ENCODE assay signal across 8 mouse cellular contexts in the genomic region with DNA sequence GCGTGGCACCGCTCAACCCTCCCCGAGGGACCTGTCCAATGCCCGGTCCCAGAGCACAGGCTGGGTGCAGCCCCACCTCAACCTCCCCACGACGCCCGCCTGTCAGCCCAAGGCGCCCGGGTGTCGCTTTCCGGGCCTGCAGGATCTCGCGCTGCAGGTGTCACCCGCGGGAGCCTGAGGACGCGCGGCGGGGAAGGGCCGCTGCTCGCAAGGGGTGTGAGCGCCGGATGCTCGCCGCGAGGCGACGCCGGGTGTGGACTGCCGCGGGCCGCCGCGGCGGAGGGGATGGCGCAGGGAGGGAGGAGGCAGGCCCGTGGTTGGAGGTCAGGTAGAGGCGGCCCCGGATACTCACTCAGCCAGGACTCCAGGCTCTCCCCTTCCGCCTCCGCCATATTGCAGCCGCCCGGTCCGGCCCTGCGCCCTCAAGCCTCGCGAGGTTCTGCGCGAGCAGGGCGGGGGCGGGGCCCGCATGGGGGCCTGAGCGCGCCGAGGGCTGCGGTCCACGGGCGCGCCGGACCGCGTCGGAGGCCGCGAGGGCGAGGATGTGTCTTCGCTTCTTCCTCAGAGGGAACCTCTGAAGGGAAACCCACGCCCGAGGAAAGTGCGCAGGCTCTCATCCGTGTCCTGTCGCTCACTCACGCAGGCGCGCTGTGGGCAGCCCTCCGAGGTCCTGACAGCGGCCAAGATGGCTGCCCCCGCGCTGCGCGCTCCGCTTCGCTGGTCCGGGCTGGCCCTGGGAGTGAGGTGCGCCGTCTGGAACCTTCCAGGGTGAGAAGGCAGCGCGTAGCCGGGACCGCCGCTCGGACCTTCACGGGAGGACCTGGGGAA. TPM values are rescaled to one million over a fixed set of nuclear protein-coding genes. Genes with fewer than 3 reads are reported as not detected.
A peak's percentile ranks its signal among the peaks of the same experiment; 100 is the strongest.
DNase-seq lines count a peak whose midpoint lies in the region; ATAC-seq and TF ChIP-seq lines count a peak whose summit lies in the region.

A gene (plus strand): TSS at position 450 of the 828 bp plus-strand sequence.
A gene (minus strand): TSS at position 576 of the 828 bp plus-strand sequence.

- H3K27me3 ChIP-seq in ES-Bruce4 (ENCODE audit: control insufficient read depth, insufficient read depth, low read length, poor library complexity, severe bottlenecking), result no peaks in the 10 kb centered on the region
- H3K27me3 ChIP-seq in forebrain, embryonic 14.5 days (replicated peaks; ENCODE audit: control insufficient read depth, insufficient read depth, low read length), result no peaks in the 10 kb centered on the region
- H3K27me3 ChIP-seq in neural tube, embryonic 15.5 days (replicated peaks), result no peaks in the 10 kb centered on the region

- no peak within 1 kb of the TSS for H3K27ac ChIP-seq in ES-Bruce4 (ENCODE audit: insufficient read depth, low read length)
- H3K27ac ChIP-seq in forebrain, embryonic 14.5 days (ENCODE audit: low read depth, low read length), result peak within 1 kb of the TSS; percentile 89
- H3K27ac ChIP-seq in neural tube, embryonic 15.5 days (replicated peaks), result peak within 1 kb of the TSS; percentile 95

- TF ChIP-seq EP300 in ES-Bruce4 (IDR thresholded peaks at IDR 0.05; ENCODE audit: insufficient read depth, low read depth, low read length), result no peak

- peak; percentile 92 for DNase-seq in forebrain, embryonic 14.5 days (ENCODE audit: low spot score)
- peak; percentile 97 for DNase-seq in heart, postnatal 14 days
- DNase-seq in layer of hippocampus, adult 11-12 months (ENCODE audit: low spot score), result peak; percentile 89
- DNase-seq in lung, adult 18-20 months, result peak; percentile 91 to 94
- DNase-seq in testis, postnatal 14 days (ENCODE audit: low spot score), result peak; percentile 90

- H3K36me3 ChIP-seq in ES-Bruce4 (ENCODE audit: control insufficient read depth, insufficient read depth, low read length, poor library complexity, severe bottlenecking), result peaks cover 24% of the 10 kb centered on the region
- peaks cover 47% of the 10 kb centered on the region for H3K36me3 ChIP-seq in forebrain, embryonic 14.5 days (ENCODE audit: control insufficient read depth, insufficient read depth, low read length)
- H3K36me3 ChIP-seq in neural tube, embryonic 15.5 days, result peaks cover 39% of the 10 kb centered on the region

- no peaks in the 10 kb centered on the region for H3K9me3 ChIP-seq in ES-Bruce4 (replicated peaks; ENCODE audit: control insufficient read depth, insufficient read depth, low read length, poor library complexity, severe bottlenecking)
- H3K9me3 ChIP-seq in forebrain, embryonic 14.5 days (replicated peaks; ENCODE audit: control insufficient read depth, low read length), result no peaks in the 10 kb centered on the region
- no peaks in the 10 kb centered on the region for H3K9me3 ChIP-seq in neural tube, embryonic 15.5 days (replicated peaks)

- H3K9ac ChIP-seq in ES-Bruce4 (ENCODE audit: low read depth, poor library complexity, severe bottlenecking), result peak within 1 kb of the TSS; percentile 89
- peak within 1 kb of the TSS; percentile 97 for H3K9ac ChIP-seq in forebrain, embryonic 14.5 days (ENCODE audit: low read length)
- peak within 1 kb of the TSS; percentile 94 for H3K9ac ChIP-seq in neural tube, embryonic 15.5 days (replicated peaks)

- TF ChIP-seq CTCF in ES-Bruce4 (IDR thresholded peaks at IDR 0.05; ENCODE audit: low read depth, low read length), result no peak

- WGBS in forebrain, embryonic 14.5 days, result 0% methylated on average over 87 of the region's 93 CpGs
- under 1% methylated on average over 79 of the region's 93 CpGs for WGBS in neural tube, embryonic 15.5 days

- peak; percentile 84 for ATAC-seq in cerebellum, adult (ENCODE audit: insufficient number of reproducible peaks, low FRiP score, low TSS enrichment)
- peak; percentile 98 for ATAC-seq in forebrain, embryonic 14.5 days
- peak; percentile 96 for ATAC-seq in neural tube, embryonic 15.5 days (ENCODE audit: low FRiP score)

- no peaks in the 10 kb centered on the region for H3K4me1 ChIP-seq in ES-Bruce4 (ENCODE audit: control insufficient read depth, insufficient read depth, low read length)
- H3K4me1 ChIP-seq in forebrain, embryonic 14.5 days (ENCODE audit: control insufficient read depth, insufficient read depth, low read length), result peaks cover 16% of the 10 kb centered on the region
- H3K4me1 ChIP-seq in neural tube, embryonic 15.5 days, result peaks cover 38% of the 10 kb centered on the region

- intact Hi-C loops in heart, postnatal 14 days (cut with DNase I), result loop anchor here (5.0 kb wide), 1 partner anchor 121 kb away; no protein-coding TSS in a partner anchor

- peak within 1 kb of the TSS; percentile 90 for H3K4me3 ChIP-seq in ES-Bruce4 (ENCODE audit: low read depth, low read length)
- peak within 1 kb of the TSS; percentile 100 for H3K4me3 ChIP-seq in forebrain, embryonic 14.5 days (ENCODE audit: low read depth, low read length)
- H3K4me3 ChIP-seq in neural tube, embryonic 15.5 days (replicated peaks), result peak within 1 kb of the TSS; percentile 67

- H3K4me2 ChIP-seq in forebrain, embryonic 14.5 days (ENCODE audit: low read length), result peak within 1 kb of the TSS; percentile 92
- H3K4me2 ChIP-seq in neural tube, embryonic 15.5 days, result peak within 1 kb of the TSS; percentile 92

- no peak for TF ChIP-seq POLR2A in ES-Bruce4 (IDR thresholded peaks at IDR 0.05; ENCODE audit: insufficient read depth, low read length)

RNA-seq across cellular contexts. Expression of the first gene that starts in this region (rescaled TPM):
- 29.3 and 35.5 TPM in 2 replicates for polyA plus RNA-seq in ES-Bruce4 (2011; ENCODE audit: insufficient read depth, insufficient read length, low read depth, missing spikeins)
- 72.1 and 81.5 TPM in 2 replicates for polyA plus RNA-seq in forebrain, embryonic 14.5 days (2014; fragmentation: Nextera tagmentation; extraction: Ambion mirVana)
- 10 to 100 TPM; 67.0 to 69.9 TPM for total RNA-seq in heart, postnatal 14 days (2021)
- 81.0 and 83.8 TPM in 2 replicates for polyA plus RNA-seq in neural tube, embryonic 15.5 days (2015; fragmentation: Nextera tagmentation; extraction: Ambion mirVana)

RNA-seq across cellular contexts. Expression of the second gene that starts in this region (rescaled TPM):
- 69.3 and 79.4 TPM in 2 replicates for polyA plus RNA-seq in ES-Bruce4 (2011; ENCODE audit: insufficient read depth, insufficient read length, low read depth, missing spikeins)
- polyA plus RNA-seq in forebrain, embryonic 14.5 days (2014; fragmentation: Nextera tagmentation; extraction: Ambion mirVana), result 18.1 and 22.7 TPM in 2 replicates
- 10 to 100 TPM; 17.8 to 19.0 TPM for total RNA-seq in heart, postnatal 14 days (2021)
- 34.6 and 35.0 TPM in 2 replicates for polyA plus RNA-seq in neural tube, embryonic 15.5 days (2015; fragmentation: Nextera tagmentation; extraction: Ambion mirVana)
